Mouse (Mus musculus) adrenal gland, postnatal 36 days (tissue): ENCODE data around the gene Rpl36-ps4. TPM values are rescaled to one million over a fixed set of nuclear protein-coding genes. Genes with fewer than 3 reads are reported as not detected.
A peak's percentile ranks its signal among the peaks of the same experiment; 100 is the strongest.
"Not testable (repeated sequence)": the region's sequence is repeated elsewhere in the genome, so short reads cannot be mapped to it uniquely, and the experiment has no call there.

Experiments used
- DNase-seq, 2 experiments: peaks; one replicate each; pipeline ENCODE4 v3.0.0; 2021; ENCODE audit warnings: mixed read lengths in 1 of 2
- total RNA-seq, 2 experiments: library from RNA; stranded (reverse); gene quantifications; 2 replicates each; pipeline ENCODE4 v1.2.3; 2021

Gene Rpl36-ps4
- total RNA-seq, 2 experiments from 2014 or later, result not detected

DNA sequence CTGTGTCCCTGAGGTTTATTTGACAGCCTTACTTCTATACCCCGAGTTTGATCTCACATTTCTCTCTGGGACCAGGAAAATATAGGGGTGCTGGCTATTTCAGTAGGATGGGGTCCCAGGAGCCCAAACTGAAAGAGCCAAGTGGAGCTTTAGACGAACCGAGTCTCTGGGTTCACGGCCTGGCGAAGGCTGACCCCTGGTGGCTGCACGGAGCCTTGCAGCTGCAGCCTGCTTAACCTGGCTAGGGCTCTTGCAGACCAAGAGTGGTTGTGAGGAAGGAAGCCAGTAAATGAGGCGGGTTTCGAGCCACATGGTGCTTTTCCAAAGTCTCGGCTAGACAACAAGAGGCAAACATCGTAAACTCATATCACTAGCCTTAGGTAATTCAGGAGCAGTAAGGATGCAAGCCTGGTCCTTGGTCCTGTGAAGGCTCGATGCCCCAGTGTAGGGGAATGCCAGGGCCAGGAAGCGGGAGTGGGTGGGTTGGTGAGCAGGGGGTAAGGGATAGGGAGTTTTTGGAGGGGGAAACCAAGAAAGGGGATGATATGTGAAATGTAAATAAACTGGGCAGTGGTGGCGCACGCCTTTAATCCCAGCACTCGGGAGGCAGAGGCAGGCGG, 28.3 kb downstream of the Rpl36-ps4 start:
- DNase-seq, result peak; percentile 81 to 87

DNA sequence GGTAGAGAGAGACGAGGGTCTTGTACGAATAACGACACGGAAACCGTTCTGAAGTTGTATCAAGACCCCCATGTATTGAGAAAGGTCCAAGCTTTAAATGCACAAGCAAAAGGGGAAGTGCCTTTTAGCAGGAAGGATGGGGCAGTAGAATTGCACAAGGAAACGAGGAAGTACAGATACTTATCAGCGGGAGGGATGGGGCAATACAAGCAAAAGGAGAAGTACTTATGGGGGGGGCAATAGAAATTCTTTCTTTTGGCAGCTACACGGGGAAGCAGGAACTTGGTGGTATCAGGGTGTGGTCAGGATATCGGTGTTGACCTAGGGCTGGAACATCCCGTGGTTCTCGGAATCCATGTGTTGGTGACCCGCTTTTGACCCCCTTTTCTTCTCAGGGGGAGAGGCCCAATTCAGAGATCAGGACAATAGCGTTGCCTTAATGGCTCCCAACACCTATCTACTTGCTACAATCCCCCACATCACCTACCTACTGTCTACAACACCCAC, 33.9 kb downstream of the Rpl36-ps4 start:
- DNase-seq, result not testable (repeated sequence)

DNA sequence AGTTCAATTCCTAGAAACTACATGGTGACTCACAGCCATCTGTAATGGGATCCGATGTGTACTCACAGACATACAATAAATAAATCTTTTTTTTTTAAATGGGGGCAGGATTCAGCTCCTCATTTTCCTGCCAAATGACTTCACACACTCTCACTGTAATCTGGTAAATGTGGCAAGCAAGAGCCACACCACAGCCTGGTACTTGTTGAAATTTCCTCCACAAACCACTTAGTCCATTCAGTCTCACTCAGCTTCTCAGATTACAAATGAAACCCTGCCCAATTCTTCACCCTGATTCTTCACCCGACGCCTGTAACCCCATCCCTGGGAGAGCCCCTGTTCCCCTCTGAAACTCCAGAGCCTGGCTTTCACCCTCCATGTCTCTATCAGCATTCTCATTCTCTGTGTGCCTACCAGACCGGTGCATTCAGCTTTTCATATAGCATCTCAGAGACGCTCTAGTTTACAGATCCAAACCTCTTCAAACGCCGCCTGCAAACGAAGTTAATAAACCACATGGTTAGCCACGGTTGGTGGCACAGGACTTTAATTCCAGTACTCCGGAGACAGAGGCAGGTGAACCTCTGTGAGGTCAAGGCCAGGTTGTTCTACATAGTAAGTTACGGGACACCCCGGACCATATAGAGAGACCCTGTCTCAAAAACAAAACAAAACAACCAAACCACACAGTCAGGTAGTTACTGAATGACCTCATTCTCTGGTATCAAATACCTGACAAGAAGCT, 36.5 kb downstream of the Rpl36-ps4 start:
- no peak for DNase-seq

DNA sequence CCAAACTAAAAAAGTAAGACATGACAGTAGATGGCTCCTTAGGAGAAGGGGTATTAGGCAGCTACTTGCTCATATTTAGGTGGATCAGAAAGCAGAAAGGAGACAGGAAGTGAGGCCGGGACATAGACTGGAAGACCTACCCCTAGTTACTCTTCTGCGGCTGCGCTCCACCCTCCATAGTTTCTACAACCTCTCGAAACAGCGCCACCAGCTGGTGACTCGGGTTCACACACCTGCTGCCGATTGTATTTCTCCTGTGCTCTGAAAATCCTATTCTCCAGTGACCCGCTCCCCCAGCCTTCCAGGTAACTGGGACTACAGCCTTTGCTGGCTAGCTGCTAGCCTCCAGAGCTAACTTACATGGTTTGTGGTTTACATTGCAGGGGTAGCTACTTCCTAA, 37.5 kb downstream of the Rpl36-ps4 start:
- DNase-seq, result peak; percentile 13 to 16

DNA sequence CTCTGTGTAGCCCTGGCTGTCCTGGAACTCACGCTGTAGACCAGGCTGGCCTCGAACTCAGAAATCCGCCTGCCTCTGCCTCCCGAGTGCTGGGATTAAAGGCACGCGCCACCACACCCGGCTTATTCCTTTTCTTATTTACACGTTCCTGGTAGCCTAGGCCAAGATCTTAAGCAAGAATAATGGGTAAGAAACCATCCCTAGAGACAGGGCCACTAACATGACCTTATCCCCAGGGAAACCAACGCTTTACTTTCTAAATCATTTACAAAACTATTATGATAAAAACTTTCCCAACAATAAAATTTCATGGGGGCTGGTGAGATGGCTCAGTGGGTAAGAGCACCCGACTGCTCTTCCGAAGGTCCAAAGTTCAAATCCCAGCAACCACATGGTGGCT, 38.6 kb downstream of the Rpl36-ps4 start:
- not testable (repeated sequence) for DNase-seq

DNA sequence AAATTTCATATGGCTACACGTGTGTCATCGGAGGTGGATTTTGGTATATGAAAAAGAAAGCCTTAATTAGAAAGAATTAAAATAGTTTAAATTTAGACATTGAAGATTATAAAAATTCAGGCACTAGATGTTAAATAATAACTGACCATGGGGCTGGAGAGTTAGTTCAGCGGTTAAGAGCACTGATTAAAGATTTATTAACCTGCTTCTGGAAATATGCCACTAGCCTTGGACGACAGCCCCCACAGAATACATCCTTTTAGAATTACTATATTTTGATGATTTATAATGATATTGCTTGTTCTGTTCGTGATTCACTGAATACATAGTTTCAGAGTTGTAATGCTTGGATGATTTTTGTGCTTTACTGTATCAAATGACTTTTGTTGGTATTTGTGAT, 39.2 kb downstream of the Rpl36-ps4 start:
- not testable (repeated sequence) for DNase-seq

DNA sequence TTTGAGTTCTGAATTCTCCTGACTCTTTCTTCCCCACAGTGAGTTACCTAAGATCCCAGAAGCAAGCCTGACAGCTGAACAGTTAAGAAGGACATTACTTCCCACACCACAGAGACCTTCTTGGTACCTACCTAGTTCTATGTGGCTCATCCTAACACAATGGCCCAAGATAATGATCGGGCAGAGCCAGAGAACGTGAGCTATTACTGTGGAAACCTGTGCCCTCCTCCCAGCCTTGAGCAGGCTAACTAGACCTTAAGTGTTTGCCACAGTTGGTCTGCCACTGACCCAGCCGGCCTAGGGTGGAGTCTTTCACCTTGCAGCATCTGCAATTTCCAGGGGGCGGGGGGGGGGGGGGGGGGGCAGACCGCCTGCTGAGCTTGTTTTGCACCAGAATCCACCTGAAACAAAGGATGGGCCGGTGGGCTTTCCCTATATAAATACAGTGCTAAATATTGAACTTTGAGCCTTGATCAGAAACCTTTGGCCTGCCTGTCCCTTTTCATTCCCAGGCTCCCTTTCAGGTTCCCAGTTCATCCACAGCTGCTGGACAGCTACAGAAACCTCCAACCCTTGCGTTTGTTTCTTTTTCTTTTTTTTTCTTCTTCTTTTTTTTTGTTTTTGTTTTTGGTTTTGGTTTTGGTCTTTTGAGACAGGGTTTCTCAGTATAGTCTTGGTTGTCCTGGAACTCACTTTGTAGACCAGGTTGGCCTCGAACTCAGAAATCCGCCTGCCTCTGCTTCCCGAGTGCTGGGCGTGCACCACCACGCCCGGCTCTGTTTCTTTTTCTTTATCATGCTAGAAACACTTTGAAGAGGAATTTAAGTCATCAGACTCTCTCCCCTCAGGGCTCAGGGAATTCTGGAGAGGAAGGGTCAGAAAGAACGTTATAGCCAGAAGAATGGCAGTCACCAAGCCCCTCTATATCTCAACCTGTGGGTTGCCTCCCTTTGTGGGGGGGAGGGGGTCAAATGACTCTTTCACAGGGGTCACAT, 42.6 kb downstream of the Rpl36-ps4 start:
- no peak for DNase-seq

DNA sequence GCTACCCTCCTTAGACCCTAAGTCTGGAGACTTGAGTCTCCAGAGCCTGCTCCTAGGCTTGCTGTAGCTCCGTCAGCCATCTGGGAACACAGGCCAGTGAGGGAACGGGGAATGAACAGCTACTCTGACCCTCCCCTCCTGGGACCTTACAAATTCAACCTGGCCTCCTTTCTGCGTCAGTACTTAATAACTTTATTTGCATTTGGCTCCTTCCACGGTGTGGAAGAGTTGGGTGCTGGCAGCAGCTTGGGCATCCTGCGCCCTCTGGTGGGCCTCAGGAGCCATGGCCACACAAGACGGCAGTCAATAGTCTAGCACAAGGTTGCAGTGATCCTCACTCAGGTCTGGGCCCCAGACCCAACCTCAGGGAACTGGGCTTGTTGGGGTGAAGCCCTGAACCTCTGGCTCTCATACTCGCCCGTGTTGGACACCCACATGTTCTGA, 47.7 kb downstream of the Rpl36-ps4 start:
- DNase-seq, result not testable (repeated sequence)

Other genes with a start within 250 kb of the Rpl36-ps4 start
- gene Msh2, start 248.6 kb upstream of the Rpl36-ps4 start, total RNA-seq, result 10 to 100 TPM; 13.7 to 24.3 TPM
- gene Kcnk12, start 123.0 kb upstream of the Rpl36-ps4 start, total RNA-seq, result under 1 TPM; 0.20 to 0.36 TPM
- 10 to 100 TPM; 15.4 to 16.5 TPM for gene Msh6, start 54.1 kb downstream of the Rpl36-ps4 start, total RNA-seq
- 10 to 100 TPM; 58.2 to 63.6 TPM for gene Fbxo11, start 144.3 kb downstream of the Rpl36-ps4 start, total RNA-seq